Mouse (Mus musculus) cerebellum, postnatal 10 days (tissue): Measurements from ENCODE around the gene Creld1.

Experiments used
- DNase-seq, 2 experiments: peaks; one replicate each; pipeline ENCODE4 v3.0.0; 2021; ENCODE audit warnings: mixed read lengths in 2 of 2

Creld1 gene

GRCm38 (mm10) chr6:113483100-113483615, at the start of gene Creld1:
Gene Creld1 (plus strand): TSS chr6:113483297.
- DNase-seq = peak; percentile 96 to 98

DNA sequence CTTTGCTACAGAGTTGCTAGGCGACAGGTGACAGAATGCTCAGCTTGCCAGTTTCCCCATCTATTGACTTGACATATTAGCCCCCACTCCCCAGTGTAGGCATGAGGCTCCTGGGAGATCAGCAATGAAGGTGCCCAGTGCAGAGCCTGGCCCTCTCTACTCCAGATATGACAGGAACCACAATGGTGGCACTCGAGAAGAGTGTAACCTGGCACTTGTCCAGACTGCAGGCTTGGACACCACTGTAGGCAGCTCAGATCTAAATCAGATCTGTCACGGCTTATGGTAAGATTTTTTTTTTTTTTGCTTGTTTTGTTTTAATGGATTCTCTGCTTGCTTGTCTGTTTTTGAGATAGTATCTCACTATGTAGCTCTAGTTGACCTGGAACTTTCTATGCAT, 49.4 kb upstream of the Creld1 start:
- DNase-seq = peak in 1 of 2 experiments; percentile 19

GRCm38 (mm10) chr6:113434691-113435090, 48.4 kb upstream of the Creld1 start:
- no peak for DNase-seq

DNA sequence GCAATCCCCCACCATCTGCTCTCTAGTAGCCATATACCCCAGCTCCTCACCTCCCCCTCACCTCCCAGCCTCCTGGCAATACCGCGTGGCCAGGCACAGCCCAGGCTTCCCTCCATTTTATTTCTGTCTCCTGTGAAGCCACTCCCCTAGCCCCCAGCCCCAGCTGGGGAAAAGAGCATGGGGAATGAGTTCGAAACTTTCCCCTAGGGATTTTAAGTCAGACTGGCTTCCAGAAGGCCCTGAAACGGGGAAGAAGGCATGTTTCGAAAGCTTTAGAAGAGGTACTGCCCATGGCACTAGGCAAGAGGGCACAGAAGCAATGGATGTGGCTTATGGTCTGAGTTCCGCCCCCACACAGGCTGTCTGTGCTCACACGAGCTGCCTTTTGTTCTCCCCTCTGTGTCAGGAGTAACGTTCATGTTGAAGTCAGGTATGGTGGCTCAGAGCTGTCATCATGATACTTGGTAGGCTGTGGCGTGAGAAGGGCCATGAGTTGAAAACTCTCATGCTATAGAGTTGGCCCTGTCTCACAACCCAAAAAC, 47.4 kb upstream of the Creld1 start, which contains the start of gene Cidec:
Gene Cidec, minus strand, starts transcription at position 97 of the 542 bp plus-strand sequence.
- no peak for DNase-seq

GRCm38 (mm10) chr6:113437135-113437534, 46.0 kb upstream of the Creld1 start:
- DNase-seq = no peak

DNA sequence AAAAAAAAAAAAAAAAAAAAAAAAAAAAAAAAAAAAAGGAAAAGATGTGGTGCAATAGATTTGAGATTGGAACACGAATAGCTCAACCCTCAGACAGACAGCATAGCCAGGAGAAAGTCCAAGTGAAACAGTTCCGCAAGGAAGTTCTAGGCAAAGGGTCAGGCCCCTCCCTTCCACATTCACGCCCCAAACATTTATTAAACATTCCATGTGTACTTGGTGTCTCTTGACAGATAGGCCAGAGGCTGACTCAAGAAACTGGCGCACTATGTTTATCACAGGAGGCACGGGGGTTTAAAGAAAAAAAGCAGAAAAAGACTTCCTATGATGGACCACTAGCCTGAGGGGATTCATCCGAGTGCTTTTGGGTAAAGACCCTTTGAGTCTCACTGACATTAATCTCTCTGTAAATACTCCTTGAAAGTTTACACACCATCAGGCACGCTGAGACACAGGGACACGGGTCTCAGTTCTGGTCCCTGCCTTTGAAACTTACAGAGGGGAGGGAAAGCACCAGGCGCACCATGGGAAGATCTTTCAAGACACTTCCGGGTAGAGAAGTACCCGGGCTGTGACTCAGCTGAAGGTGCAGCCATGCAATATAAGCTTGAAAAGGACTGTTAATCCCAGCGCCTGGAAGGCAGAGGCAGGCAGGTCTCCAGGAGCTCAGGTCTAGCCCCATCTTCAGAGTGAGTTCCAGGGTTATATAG, 44.2 kb upstream of the Creld1 start:
- DNase-seq = no peak

- DNase-seq = no peak
These were observed 42.4 kb upstream of the Creld1 start for GRCm38 (mm10) chr6:113440686-113441085.

DNA sequence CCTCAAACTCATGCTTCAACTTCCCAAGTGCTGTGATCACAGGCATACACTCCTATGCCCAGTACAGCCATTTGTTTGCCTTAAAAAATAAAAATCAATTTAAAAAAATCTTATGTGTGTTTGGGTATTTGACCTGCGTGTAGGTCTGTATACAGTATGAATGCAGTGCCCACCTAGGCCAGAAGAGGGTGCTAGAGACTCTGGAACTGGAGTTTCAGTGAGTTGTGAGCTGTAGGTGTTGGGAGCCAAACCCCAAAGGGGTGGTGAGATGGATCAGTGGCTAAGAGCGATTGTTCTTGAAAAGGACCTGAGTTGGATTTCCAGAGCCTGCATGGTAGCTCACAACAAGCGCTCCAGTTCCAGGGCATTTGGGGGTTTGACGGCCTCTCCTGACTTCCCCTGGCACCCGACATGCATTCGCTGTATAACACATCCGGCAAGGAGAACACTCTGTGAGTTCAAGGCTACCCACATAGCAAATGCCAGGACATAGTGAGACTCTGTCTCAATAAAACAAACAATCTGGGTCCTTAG, 41.9 kb upstream of the Creld1 start:
- DNase-seq = peak; percentile 90 to 94

DNA sequence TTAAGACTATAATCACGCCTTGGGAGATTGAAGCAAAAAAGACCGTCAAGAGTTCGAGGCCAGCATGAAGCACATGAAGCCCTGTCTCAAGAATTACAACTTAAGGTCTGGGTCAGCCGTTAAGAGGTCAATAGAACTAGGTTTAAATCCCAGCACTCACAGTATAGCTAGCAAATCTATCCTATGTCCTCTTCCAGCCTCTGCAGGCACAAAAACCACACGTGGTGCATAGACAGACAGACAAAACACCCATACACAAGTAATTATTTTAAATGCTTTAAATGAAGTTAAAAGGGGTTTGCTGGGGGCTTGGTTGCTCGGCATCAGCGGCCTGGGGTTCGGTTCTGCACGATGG, 41.0 kb upstream of the Creld1 start:
- DNase-seq = no peak

- peak; percentile 91 to 95 for DNase-seq
These were observed 40.5 kb upstream of the Creld1 start, which contains the start of gene Jagn1 for GRCm38 (mm10) chr6:113442442-113443090. Gene Jagn1 (plus strand): TSS chr6:113442569.

- DNase-seq = peak; percentile 30 to 58
These were observed 40.0 kb upstream of the Creld1 start for GRCm38 (mm10) chr6:113443091-113443490.

GRCm38 (mm10) chr6:113444207-113444965, 38.7 kb upstream of the Creld1 start:
- DNase-seq = no peak

DNA sequence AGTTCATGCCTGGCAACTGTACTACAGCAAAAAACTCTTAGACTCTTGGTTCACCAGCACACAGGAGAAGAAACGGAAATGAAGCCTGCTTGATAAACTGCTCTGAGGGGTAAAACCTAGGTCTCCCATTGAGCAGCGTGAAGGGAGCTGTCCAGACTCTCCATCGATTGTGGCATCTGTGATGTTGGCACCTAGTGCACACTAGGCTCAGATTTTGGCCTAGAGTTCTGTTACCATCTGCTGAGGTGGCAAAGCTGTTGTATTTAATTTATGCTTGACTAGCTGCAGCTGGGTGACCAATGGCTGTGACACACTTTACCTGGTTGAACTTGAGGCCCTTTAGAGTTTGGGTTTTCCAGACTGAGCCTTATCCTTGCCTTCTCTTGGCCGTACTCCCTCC, 35.5 kb upstream of the Creld1 start:
- DNase-seq = peak; percentile 84 to 85

DNA sequence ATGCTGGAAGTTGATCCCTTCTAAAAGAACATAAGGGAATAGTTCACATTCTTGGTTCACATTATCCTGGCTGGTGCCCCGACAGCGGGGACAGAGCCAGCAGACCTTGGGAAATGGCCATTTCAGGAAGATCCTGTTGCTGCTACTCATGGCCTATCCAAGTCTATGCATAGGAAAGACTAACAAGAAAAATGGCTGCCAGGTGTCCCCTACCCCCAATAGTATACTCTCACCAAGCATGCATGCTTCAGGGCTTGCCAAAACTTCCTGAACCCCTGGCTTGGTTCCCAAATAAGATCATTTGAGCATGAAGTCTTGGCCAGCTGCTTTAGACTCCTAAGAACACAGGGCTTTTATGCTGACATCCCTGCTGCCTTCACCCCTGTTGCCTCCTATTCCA, 31.3 kb upstream of the Creld1 start:
- peak; percentile 86 to 88 for DNase-seq

GRCm38 (mm10) chr6:113455007-113455406, 28.1 kb upstream of the Creld1 start:
- no peak for DNase-seq

DNA sequence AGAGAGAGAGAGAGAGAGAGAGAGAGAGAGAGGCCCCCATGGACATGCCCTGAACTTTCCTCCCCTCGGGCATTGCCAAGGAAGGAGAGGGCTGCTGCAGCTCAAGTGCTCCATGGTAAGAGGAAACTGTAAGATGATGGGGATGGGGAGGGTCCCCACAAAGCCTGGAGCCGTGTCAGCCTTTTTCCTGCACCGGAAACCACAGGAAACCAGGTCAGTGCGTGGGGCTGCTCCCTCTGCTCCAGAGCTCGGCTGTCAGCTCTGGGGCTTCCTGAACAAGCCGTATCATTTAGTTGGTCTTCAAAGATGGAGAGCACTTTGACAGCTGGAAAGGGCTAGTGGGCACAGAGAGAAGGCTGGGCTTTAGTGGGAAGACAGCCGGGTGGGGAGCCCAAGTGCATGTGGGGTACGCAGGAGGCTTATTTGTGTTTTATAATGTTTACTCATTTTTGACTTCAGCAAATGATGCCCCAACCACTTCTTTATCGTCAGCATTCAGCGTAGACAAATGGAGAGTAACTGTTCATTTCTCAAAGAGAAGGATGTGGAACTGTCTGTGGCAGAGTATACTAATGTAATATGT, 25.1 kb upstream of the Creld1 start, which contains the start of gene Il17re:
Gene Il17re, plus strand, starts transcription at position 533 of the 583 bp plus-strand sequence.
- no peak for DNase-seq

DNA sequence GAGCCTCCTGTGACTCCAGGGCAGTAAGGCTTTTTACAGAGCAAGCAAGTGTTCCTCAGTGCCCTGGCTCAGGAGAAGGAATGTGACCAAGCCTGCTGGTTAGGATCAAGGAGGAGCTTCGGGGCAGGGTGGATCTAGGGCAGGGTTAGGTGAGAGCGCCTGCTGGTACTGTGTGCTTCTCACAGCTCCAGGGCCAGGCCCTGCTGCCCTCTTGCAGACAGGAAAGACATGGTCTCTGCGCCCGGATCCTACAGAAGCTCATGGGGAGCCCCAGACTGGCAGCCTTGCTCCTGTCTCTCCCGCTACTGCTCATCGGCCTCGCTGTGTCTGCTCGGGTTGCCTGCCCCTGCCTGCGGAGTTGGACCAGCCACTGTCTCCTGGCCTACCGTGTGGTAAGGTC, 24.5 kb upstream of the Creld1 start:
- DNase-seq = peak; percentile 57 to 73

DNA sequence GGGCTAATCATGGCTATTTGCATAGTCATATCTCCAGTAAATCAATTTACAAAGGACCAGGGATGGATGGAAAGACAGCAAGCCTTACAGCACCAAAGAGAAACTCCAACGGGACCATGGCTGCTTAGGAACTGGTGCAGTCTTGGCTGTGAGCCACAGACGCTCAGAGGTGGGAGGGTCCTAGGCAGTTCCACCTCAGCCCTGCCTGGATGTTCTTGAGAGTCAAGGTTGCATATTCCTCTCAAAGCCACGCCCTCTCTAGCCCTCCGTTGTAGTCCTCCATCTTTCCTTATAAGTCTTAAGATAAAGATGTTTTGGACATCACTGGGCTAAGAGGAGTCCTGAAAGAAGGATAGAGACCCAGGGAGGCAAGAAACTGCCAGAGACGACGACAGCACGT, 19.1 kb upstream of the Creld1 start:
- peak in 1 of 2 experiments; percentile 46 for DNase-seq

- DNase-seq = peak; percentile 81 to 86
These were observed 17.5 kb upstream of the Creld1 start for GRCm38 (mm10) chr6:113465602-113466001.

GRCm38 (mm10) chr6:113468512-113468911, 14.6 kb upstream of the Creld1 start:
- DNase-seq = no peak

GRCm38 (mm10) chr6:113469021-113469420, 14.1 kb upstream of the Creld1 start:
- DNase-seq = peak; percentile 86 to 91

DNA sequence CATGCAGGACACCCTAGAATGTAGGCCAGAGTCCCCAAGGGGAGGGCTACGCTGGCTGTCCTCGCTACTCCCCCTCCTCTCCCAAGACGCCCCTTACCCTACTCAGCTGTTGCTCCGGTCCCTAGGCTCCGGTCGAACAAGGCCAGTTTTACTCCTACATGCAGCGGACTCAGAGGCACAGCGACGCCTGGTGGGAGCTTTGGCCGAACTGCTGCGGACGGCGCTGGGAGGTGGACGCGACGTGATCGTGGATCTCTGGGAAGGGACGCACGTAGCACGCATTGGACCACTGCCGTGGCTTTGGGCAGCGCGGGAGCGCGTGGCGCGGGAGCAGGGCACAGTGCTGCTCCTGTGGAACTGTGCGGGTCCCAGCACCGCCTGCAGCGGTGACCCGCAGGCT, 13.7 kb upstream of the Creld1 start:
- DNase-seq = peak; percentile 90 to 93
